Mouse (Mus musculus): ENCODE results near the gene Cxcl5. TPM values are rescaled to one million over a fixed set of nuclear protein-coding genes. Genes with fewer than 3 reads are reported as not detected.

Cxcl5 gene
- total and polyA plus RNA-seq, 2 experiments from 2014 or later = 0.28 TPM; not detected in 1

GRCm38 (mm10) chr5:90742029-90742428 is 17.1 kb upstream of the Cxcl5 start:
- H3K27me3 ChIP-seq (ENCODE audit: insufficient read depth, low read length) = no peaks in the 10 kb centered on the region
- DNase-seq (ENCODE audit: low spot score) (no peak), ATAC-seq (ENCODE audit: low FRiP score) (no peak)
- no peak overlapping the region for H3K27ac ChIP-seq (ENCODE audit: low read depth, low read length)
- 64% methylated on average over 4 of the region's 4 CpGs for WGBS
- no peaks in the 10 kb centered on the region for H3K36me3 ChIP-seq (ENCODE audit: insufficient read depth, low read length)
- no peak for TF ChIP-seq CTCF (IDR thresholded peaks at IDR 0.05)
- no peak overlapping the region for H3K9ac ChIP-seq (replicated peaks; ENCODE audit: low read length, poor library complexity, severe bottlenecking)
- no peaks in the 10 kb centered on the region for H3K9me3 ChIP-seq (ENCODE audit: low read length)
- H3K4me3 ChIP-seq (ENCODE audit: low read depth, low read length) = no peak overlapping the region
- no peak overlapping the region for H3K4me2 ChIP-seq (ENCODE audit: low read depth, low read length, poor library complexity, severe bottlenecking)
- H3K4me1 ChIP-seq (ENCODE audit: insufficient read depth, low read length) = no peaks in the 10 kb centered on the region

- H3K36me3 ChIP-seq (ENCODE audit: insufficient read depth, low read length) = no peaks in the 10 kb centered on the region
- H3K4me3 ChIP-seq (ENCODE audit: low read depth, low read length) = no peak overlapping the region
- H3K9me3 ChIP-seq (ENCODE audit: low read length) = no peaks in the 10 kb centered on the region
- H3K4me2 ChIP-seq (ENCODE audit: low read depth, low read length, poor library complexity, severe bottlenecking) = no peak overlapping the region
- no peak for DNase-seq (ENCODE audit: low spot score)
- WGBS = 96% methylated on average over 1 of the region's 1 CpGs
- H3K27ac ChIP-seq (ENCODE audit: low read depth, low read length) = no peak overlapping the region
- peaks cover 2% of the 10 kb centered on the region; the same call in 1 of the 2 replicates for H3K4me1 ChIP-seq (ENCODE audit: insufficient read depth, low read length)
- no peak overlapping the region for H3K9ac ChIP-seq (replicated peaks; ENCODE audit: low read length, poor library complexity, severe bottlenecking)
- no peak for ATAC-seq (ENCODE audit: low FRiP score)
- TF ChIP-seq CTCF (IDR thresholded peaks at IDR 0.05) = no peak
- no peaks in the 10 kb centered on the region for H3K27me3 ChIP-seq (ENCODE audit: insufficient read depth, low read length)
Observed at GRCm38 (mm10) chr5:90753934-90754333, 5.2 kb upstream of the Cxcl5 start.

GRCm38 (mm10) chr5:90758020-90758605 is 1.0 kb upstream of the Cxcl5 start:
- Histone ChIP-seq H3K36me3 (ENCODE audit: insufficient read depth, low read length) (no peaks in the 10 kb centered on the region), H3K4me1 (ENCODE audit: insufficient read depth, low read length) (peaks cover 3% of the 10 kb centered on the region; the same call in 1 of the 2 replicates), H3K9ac (replicated peaks; ENCODE audit: low read length, poor library complexity, severe bottlenecking) (no peak overlapping the region), H3K27ac (ENCODE audit: low read depth, low read length) (no peak overlapping the region), H3K9me3 (ENCODE audit: low read length) (no peaks in the 10 kb centered on the region), H3K4me3 (ENCODE audit: low read depth, low read length) (no peak overlapping the region), H3K4me2 (ENCODE audit: low read depth, low read length, poor library complexity, severe bottlenecking) (no peak overlapping the region), H3K27me3 (ENCODE audit: insufficient read depth, low read length) (no peaks in the 10 kb centered on the region)
- ATAC-seq (ENCODE audit: low FRiP score) (no peak), DNase-seq (ENCODE audit: low spot score) (peak; percentile 49)
- no peak for TF ChIP-seq CTCF (IDR thresholded peaks at IDR 0.05)
- WGBS = 39% methylated on average over 5 of the region's 5 CpGs

- 36% methylated on average over 4 of the region's 4 CpGs for WGBS
- H3K9ac ChIP-seq (replicated peaks; ENCODE audit: low read length, poor library complexity, severe bottlenecking) = no peak overlapping the region
- H3K4me1 ChIP-seq (ENCODE audit: insufficient read depth, low read length) = peaks cover 3% of the 10 kb centered on the region; the same call in 1 of the 2 replicates
- no peak for TF ChIP-seq CTCF (IDR thresholded peaks at IDR 0.05)
- no peaks in the 10 kb centered on the region for H3K27me3 ChIP-seq (ENCODE audit: insufficient read depth, low read length)
- DNase-seq (ENCODE audit: low spot score) = no peak
- no peak for ATAC-seq (ENCODE audit: low FRiP score)
- no peaks in the 10 kb centered on the region for H3K36me3 ChIP-seq (ENCODE audit: insufficient read depth, low read length)
- no peaks in the 10 kb centered on the region for H3K9me3 ChIP-seq (ENCODE audit: low read length)
- H3K27ac ChIP-seq (ENCODE audit: low read depth, low read length) = no peak overlapping the region
- no peak overlapping the region for H3K4me2 ChIP-seq (ENCODE audit: low read depth, low read length, poor library complexity, severe bottlenecking)
- H3K4me3 ChIP-seq (ENCODE audit: low read depth, low read length) = no peak overlapping the region
Observed at GRCm38 (mm10) chr5:90760303-90760702, 1.1 kb downstream of the Cxcl5 start.

GRCm38 (mm10) chr5:90760844-90761243 is 1.7 kb downstream of the Cxcl5 start:
- Histone ChIP-seq H3K4me2 (ENCODE audit: low read depth, low read length, poor library complexity, severe bottlenecking) (no peak overlapping the region), H3K4me3 (ENCODE audit: low read depth, low read length) (no peak overlapping the region), H3K9ac (replicated peaks; ENCODE audit: low read length, poor library complexity, severe bottlenecking) (no peak overlapping the region), H3K9me3 (ENCODE audit: low read length) (no peaks in the 10 kb centered on the region), H3K36me3 (ENCODE audit: insufficient read depth, low read length) (no peaks in the 10 kb centered on the region), H3K4me1 (ENCODE audit: insufficient read depth, low read length) (peaks cover 3% of the 10 kb centered on the region; the same call in 1 of the 2 replicates), H3K27me3 (ENCODE audit: insufficient read depth, low read length) (no peaks in the 10 kb centered on the region), H3K27ac (ENCODE audit: low read depth, low read length) (no peak overlapping the region)
- TF ChIP-seq CTCF (IDR thresholded peaks at IDR 0.05) = no peak
- WGBS = 89% methylated on average over 2 of the region's 2 CpGs
- DNase-seq (ENCODE audit: low spot score) = no peak
- no peak for ATAC-seq (ENCODE audit: low FRiP score)

- Histone ChIP-seq H3K4me1 (ENCODE audit: insufficient read depth, low read length) (peaks cover 3% of the 10 kb centered on the region; the same call in 1 of the 2 replicates), H3K36me3 (ENCODE audit: insufficient read depth, low read length) (no peaks in the 10 kb centered on the region), H3K27me3 (ENCODE audit: insufficient read depth, low read length) (no peaks in the 10 kb centered on the region), H3K9me3 (ENCODE audit: low read length) (no peaks in the 10 kb centered on the region), H3K4me2 (ENCODE audit: low read depth, low read length, poor library complexity, severe bottlenecking) (no peak overlapping the region), H3K4me3 (ENCODE audit: low read depth, low read length) (no peak overlapping the region), H3K27ac (ENCODE audit: low read depth, low read length) (no peak overlapping the region), H3K9ac (replicated peaks; ENCODE audit: low read length, poor library complexity, severe bottlenecking) (no peak overlapping the region)
- 89% methylated on average over 3 of the region's 3 CpGs for WGBS
- DNase-seq (ENCODE audit: low spot score) (no peak), ATAC-seq (ENCODE audit: low FRiP score) (no peak)
- no peak for TF ChIP-seq CTCF (IDR thresholded peaks at IDR 0.05)
Observed at GRCm38 (mm10) chr5:90761834-90762233, 2.7 kb downstream of the Cxcl5 start.

Data from midbrain, postnatal 0 days (tissue).